Mouse (Mus musculus): ENCODE results near the gene Psmd9.

Psmd9 gene

DNA sequence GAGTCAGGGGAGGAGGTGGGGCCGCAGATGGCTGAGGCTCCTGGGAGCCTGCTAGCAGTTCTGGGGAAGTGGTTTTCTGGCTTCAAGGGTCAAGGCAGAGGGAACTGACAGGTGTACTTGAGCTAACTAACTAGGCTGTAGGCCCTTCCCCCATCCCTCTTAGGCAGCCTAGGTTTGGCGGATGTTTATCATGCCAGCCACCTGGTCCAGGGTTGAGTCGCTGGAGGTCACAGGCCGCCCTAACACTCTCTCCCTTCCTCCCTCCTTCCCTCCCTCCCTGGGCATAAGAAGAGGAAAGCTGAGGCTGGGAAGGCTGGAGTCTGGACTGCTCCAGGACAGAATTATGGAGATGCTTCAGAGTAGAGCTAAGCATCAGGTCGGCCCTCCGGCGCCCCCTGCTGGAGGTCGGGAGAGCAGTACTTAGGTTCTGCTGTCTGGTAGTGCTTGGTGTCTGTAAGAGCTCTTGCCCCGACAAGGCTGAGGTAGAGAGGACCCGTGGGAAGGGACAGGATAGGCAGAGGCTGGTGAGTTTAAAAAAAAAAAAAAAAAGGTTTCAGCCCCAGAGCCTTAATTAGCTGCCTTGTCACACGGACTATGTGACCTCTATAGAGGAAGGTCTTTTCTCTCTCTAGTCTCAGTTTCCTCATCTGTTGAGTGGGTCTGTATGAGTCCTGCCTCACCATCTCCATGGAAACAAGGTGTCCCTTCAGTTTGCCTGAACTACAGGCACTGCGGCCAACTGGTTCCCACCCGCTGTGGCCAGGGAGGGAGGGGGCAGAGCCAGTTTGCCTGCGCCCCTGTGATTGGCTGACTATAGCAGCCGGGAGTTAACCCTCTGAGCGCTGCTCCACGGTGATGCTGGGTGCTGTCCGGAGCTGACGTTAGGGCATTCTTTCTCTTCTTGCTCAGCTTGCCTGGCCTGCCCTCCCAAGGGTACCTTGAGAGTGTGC, 19.5 kb upstream of the Psmd9 start:
- peak; percentile 83 for DNase-seq (ENCODE audit: low read depth, low spot score)

DNA sequence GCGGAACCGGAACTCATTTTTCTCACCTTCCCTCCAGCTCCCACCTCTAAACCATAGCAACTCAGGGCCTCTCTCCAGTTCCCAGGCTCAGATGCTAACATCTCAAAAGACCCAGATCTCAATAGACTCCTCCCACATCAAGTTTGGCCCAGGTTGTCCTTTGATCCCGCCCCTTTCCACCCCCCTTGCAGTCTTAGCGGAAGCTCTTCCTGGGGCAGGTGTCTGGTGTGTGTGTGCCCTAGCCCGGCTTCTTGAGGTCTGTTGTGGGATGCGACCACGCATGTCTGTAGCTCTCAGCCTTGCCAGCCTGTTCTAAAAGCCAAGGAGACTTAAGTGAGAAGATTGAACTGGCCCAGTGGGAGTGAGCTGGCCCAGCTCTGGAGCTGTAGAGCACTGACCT, 18.6 kb upstream of the Psmd9 start:
- no peak for DNase-seq (ENCODE audit: low read depth, low spot score)

DNA sequence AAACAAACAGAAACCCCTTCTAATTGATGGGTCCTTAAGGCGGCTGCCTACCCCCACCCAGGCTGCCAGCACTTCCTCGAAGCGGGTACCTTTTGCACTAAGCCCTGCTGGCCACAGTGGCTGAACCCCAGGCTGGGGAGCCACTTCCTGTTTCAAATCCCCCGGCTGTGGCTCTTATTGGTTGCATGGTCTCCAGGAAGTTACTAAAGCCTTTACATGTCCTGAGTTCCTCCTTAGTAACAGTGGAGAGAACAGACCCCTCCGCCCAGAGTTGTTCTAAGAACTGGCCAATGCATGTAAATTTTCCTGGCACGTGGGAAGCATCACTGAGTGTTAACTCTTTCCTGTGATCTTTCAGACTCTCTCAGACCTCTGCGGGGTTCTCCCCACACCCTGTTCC, 18.1 kb upstream of the Psmd9 start:
- DNase-seq (ENCODE audit: low read depth, low spot score): no peak

DNA sequence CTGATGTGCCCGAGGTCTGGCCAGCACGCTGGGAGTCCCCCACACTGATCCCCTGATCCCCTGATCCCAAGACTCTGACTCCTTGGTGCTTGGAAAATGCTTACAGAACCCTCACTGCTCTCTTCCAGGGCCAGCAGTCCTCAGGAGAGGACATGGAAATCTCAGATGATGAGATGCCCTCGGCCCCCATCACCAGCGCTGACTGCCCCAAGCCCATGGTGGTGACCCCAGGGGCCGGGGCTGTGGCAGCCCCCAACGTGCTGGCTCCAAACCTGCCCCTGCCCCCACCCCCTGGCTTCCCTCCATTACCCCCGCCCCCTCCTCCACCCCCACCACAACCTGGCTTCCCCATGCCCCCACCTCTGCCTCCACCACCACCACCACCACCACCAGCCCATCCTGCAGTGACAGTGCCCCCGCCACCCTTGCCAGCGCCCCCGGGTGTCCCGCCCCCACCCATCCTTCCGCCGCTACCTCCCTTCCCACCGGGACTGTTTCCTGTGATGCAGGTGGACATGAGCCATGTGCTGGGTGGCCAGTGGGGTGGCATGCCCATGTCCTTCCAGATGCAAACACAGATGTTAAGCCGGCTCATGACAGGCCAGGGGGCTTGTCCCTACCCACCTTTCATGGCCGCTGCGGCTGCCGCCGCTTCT, 17.4 kb upstream of the Psmd9 start:
- DNase-seq (ENCODE audit: low read depth, low spot score): no peak

DNA sequence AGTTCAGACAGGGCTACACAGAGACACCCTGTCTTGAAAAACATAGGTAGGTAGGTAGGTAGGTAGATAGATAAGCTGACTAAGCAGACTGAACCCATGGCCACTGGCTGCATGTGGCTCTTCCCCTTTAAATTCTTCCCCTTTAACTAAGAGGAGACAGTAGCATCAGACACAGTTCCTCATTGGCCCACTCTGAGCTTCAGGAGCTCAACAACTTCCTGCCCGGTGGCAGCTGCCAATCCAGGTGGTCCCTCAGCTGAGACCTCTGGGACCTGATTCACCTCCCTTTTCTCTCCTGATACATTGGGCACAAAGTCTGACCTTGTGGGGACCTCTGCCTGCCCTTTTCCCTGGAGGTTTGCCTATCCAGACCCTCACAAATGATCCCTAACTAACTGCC, 16.3 kb upstream of the Psmd9 start:
- no peak for DNase-seq (ENCODE audit: low read depth, low spot score)

DNA sequence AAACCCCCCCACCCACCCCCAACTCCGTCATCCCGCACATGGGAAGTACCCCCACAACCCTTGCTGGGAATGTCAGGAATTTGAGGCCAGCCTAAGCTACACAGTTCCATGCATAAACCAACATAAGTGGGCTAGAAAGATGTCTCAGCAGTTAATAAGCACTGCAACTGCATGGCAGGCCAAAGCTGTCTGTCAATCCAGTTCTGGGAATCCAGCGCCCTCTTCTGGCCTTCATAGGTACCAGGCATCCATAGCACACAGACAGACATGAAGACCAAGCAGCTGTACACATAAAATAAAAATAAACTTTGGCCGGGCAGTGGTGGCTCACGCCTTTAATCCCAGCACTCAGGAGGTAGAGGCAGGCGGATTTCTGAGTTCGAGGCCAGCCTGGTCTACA, 13.8 kb upstream of the Psmd9 start:
- DNase-seq (ENCODE audit: low read depth, low spot score): peak; percentile 74

DNA sequence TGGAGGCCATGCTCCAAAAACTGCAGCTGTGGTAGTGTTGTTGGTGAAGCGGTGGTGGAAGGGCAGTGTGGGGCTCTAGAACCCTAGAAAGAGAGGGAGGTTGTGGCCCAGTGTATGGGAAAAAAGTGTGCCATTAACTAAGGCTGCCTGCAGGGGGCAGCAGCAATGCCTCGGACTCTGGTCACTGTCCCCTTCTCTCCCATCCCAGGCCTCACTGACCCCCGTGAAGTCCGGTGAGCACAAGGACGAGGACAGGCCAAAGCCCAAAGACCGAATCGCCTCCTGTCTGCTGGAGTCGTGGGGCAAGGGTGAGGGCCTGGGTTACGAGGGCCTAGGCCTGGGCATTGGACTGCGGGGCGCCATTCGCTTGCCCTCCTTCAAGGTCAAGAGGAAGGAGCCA, 12.4 kb upstream of the Psmd9 start:
- DNase-seq (ENCODE audit: low read depth, low spot score): no peak

DNA sequence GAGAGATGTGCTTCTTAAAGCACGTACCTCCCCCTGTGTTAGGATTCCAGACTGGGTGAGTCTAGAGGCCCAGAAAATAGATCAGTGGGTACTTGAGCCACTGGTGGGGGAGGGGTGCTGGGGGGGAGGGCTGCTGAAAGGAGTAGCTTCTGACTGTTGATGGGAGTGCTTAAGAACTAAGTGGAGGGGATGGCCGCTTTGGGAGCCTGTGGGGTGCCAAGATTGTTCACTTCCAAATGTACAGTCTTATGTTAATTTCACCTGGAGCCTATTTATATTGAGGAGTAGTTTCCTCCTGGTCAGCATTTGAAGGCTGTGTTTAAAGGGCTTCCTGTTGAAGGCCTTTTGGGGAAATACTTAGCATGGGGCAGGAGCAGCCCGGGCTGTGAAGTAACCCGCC, 11.2 kb upstream of the Psmd9 start:
- no peak for DNase-seq (ENCODE audit: low read depth, low spot score)

DNA sequence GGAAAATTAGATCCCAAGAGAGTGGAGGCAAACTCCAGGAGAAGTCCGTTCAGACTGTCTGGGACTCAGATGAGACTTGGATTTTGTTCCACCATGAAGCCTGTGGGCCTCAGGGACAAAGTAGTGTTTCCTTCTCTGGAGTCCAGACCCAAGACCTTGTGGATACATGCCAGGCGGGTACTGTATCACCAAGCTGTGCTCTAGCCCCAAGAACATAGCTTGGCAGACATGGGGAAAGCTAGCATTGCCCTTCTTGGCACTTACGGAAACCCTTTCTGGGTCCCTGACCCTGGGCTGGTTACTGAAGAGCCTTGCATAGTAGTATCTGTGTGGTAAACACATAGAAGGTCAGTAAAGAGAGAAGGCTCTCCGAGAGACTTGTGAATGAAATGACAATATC, 9.8 kb upstream of the Psmd9 start:
- no peak for DNase-seq (ENCODE audit: low read depth, low spot score)

DNA sequence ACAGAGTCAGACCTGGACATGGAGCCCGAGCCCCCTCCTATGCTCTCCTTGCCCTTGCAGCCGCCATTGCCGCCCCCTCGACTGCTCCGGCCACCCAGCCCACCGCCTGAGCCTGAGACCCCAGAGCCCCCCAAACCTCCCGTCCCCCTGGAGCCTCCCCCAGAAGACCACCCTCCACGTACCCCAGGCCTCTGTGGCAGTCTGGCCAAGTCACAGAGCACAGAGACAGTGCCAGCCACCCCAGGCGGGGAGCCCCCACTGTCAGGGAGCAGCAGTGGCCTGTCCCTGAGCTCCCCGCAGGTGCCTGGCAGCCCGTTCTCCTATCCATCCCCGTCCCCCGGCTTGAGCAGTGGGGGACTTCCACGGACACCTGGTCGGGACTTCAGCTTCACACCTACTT, 9.3 kb upstream of the Psmd9 start:
- no peak for DNase-seq (ENCODE audit: low read depth, low spot score)

DNA sequence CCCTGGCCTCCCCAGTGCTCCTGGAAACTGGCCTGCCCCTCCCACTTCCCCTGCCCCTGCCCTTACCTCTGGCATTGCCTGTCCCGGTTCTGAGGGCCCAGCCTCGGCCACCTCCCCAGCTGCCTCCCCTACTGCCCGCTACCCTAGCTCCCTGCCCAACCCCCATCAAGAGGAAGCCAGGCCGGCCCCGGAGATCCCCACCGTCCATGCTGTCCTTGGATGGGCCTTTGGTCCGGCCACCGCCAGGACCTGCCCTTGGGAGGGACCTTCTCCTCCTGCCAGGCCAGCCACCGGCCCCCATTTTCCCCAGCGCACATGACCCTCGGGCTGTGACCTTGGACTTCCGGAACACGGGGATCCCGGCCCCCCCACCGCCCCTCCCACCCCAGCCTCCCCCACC, 8.9 kb upstream of the Psmd9 start:
- DNase-seq (ENCODE audit: low read depth, low spot score): no peak

DNA sequence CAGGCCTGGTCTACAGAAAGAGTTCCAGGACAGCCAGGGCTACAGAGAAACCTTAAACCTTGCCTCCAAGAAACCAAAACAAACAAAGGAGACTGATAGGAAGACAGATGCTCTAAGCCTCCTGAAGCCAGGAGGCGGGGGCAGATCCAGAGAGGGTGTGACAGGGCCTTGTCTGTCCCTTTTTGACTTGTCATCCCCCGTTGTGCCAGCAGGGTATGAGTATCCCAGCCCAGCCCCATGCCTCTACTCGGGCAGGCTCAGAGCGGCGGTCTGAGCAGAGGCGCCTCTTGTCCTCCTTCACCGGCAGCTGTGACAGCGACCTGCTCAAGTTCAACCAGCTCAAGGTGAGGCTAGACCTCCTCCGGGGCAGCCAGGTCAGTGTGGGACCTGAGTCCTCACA, 6.3 kb upstream of the Psmd9 start:
- DNase-seq (ENCODE audit: low read depth, low spot score): no peak

DNA sequence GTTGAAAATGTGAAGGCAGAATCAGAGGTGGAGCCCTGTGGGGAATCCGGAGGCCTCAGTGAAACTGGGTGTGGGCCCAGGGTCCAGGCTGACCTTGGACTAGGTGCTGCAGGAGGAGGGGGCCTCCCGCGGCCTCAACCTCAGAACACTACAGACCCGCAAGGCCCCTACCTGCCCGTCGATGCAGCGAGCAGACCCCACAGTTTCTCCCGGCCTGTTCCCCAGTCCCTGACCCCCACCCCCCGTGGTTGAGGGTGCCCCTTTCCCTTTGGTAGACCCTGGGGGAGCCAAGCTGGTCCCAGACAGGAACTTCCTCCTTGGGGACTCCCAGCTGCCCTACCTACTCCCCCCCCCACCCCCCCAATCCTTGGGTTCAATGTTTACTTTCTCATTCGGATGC, 2.8 kb upstream of the Psmd9 start:
- no peak for DNase-seq (ENCODE audit: low read depth, low spot score)

DNA sequence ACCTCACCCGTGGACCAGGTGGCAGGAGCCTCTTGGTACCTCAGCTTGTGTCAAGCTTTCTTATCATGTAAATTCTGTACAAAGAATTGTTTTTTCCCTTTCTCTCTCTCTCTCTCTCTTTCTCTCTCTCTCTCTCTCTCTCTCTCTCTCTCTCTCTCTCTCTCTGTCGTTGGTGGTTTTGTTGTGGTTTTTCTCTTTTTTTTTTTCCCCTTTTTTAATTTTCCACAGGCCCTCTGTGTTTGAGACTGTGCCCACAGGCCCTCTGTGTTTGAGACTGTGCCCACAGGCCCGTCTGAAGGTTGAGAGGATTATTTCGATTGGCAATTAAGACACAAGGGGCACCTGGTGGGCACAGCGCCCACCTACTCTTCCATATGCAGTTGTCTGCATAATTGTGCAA, 1.6 kb upstream of the Psmd9 start:
- DNase-seq (ENCODE audit: low read depth, low spot score): no peak

DNA sequence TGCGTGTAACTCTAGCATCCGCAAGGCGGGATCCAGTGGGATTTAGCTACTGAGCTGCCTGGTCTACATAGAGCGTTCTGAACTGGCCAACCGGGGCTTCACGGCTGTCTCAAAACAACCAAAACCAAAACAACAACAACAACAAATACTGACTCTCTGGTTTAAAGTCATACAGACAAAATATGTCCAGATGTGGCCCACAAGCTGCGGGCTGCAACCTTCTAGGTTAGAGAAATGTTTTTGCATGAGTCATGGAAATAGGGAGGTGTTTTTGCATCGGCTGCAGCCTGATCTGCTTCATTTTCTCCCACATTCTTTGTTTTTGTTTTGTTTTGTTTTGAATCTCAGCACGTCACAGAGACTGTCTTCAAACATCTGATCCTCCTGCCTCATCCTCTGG, 1.2 kb downstream of the Psmd9 start:
- DNase-seq (ENCODE audit: low read depth, low spot score): no peak

DNA sequence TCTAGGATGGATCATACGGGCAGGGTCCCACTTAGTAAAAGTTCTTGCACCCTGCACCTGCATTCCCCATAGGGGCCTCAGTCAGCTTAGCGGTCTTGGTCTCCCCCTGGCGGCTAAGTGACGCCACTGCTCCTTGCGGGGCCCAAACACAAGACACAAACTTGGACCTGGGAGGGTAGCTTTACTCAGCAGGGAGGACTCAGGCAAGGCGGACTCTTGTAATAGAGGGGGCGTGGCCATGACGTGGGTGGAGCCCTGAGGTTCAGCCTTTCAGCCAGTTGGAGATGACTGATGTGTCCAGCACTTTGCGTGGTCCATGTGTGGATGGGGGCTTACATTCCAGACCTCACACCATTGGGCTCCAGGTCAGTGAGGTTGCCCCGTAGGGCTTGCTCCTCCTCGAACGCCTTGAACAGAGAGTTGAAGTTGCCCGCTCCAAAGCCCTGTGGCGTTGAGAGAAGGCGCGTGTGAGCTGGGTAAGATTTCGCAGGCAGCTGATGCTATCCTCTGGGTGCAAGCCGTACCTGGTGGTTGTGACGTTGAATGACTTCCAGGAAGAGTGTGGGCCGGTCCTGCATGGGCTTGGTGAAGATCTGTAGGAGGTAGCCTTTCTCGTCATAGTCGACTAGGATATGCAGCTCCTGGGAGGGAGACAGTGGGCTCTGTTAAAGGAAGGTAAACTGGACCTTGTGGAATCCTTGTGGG, 2.6 kb downstream of the Psmd9 start:
- DNase-seq (ENCODE audit: low read depth, low spot score): peak; percentile 81

DNA sequence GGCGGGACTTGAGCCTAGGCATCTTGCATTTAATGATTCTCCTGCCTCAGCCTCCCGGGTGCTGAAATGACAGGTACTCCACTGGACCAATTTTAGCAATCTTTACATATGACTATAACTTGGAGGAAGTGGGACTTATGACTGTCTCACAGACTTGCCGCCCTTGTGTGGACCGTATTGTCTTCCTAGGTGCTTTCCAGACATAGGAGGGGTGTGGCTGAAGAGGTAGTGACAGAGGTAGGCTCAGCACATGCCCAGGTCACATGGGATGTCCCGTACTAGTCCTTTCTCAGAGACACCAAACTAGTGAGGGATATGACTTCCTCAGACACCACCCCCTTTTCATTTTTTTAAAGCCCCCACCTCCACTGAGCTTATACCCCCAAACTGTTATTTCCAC, 9.6 kb downstream of the Psmd9 start:
- no peak for DNase-seq (ENCODE audit: low read depth, low spot score)

DNA sequence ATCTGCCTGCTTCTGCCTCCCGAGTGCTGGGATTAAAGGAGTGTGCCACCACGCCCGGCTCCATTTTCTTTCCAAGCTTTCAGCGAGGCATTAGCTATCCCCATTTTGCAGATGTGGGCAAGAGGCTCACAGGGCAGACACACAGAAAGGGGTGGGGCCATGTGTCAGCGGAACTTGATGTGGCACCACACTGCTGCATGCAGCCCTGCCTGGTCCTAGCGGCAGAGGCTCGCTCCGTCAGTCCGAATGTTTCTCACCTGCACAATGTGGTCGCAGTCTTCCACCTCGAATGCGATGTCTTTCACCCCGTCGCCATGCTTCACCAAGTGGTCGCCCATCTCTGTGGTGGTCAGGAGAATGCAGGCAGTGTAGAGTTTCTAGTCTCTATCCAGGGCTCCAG, 11.2 kb downstream of the Psmd9 start:
- DNase-seq (ENCODE audit: low read depth, low spot score): no peak

DNA sequence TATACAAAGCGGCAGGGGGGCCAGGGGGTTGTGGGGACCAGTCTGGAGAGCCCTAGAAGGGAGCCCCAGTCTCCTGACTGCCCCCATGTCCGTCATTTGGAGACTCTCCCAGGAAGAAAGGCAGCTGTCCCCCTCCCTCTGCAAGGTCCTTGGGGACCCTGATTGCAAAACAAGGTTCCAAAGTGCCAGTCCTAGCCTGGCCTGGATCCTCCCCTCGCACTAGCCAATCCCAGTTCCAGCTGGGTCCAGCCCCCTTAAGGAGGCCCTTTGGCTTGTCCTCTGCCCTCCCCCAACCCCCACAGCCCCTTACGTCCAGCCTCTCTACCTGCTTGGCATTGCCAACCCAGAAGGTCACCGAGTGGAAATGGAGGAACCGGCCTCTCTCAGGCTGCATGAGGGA, 12.3 kb downstream of the Psmd9 start:
- DNase-seq (ENCODE audit: low read depth, low spot score): no peak

DNA sequence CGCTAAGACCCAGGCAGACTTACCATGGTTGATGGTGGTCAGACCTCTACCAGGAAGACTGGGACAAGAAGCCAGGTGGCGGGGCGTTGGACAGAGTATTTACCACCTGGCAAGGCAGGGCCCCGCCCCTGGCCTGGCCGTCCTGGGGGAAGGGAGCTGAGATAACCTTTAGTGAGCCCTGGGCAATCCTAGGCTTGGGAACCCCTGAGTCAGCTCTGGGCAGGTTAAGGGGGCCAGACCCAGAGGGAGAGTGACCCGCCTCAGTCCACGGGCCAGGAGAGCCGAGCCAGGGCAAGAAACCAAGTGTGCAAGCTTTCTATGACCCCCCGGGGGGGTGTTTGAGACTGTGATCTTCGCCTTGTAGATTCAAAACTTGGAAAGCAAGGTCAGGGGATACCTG, 13.4 kb downstream of the Psmd9 start, which contains the start of gene Hpd:
TSS of gene Hpd (minus strand) at position 77 of the 400 bp plus-strand sequence.
- DNase-seq (ENCODE audit: low read depth, low spot score): no peak

DNA sequence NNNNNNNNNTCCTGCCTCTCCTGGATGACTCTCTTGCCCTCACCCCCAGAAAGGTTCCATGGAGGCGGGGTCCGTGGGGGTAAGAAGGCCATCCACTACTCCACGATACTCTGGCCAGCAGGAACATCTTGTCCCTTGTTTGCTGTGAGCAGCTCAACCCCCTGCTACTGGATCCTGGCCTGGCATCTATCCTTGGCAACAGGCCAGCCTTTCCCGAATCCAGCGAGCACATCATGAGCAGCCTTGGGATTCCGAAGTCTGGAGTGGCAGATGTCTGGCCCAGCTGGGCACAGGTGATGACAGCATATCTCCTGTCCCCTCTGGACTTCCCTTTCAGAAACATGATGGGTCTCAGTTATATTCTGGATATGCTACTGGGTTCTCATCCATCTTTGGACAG, 16.8 kb downstream of the Psmd9 start:
- no peak for DNase-seq (ENCODE audit: low read depth, low spot score)

DNA sequence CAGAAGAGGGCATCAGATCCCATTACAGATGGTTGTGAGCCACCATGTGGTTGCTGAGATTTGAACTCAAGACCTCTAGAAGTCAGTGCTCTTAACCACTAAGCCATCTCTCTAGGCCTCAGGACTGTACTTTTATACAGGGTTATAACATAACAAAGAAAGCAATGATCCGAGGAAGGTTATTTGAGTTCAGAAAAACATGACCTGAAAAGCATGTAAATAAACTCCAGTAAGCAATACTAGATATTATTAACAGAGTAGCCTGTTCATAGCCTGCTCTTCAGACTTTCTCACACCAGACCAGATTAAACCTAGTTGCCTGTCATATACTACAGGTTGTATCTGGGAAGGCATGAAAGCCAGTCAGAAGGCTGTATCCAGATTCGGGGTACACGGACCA, 18.1 kb downstream of the Psmd9 start:
- no peak for DNase-seq (ENCODE audit: low read depth, low spot score)

DNA sequence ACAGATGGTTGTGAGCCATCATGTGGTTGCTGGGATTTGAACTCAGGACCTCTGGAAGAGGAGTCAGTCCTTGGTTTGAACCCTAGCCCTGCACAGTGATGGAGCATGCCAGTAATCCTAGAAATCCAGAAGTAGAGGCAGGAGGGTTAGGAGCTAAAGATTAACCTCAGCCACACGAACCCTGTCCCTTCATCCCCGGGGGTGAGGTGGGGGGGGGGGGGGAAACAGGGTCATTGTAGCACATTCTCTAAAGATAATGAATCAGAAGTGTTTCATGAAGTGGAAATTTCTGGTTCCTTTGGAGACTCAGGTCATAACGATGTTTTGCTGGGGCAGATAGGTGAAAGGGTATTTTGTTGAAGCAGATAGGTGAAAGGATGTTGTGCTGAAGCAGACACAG, 21.7 kb downstream of the Psmd9 start:
- DNase-seq (ENCODE audit: low read depth, low spot score): no peak
